In the genomic region with DNA sequence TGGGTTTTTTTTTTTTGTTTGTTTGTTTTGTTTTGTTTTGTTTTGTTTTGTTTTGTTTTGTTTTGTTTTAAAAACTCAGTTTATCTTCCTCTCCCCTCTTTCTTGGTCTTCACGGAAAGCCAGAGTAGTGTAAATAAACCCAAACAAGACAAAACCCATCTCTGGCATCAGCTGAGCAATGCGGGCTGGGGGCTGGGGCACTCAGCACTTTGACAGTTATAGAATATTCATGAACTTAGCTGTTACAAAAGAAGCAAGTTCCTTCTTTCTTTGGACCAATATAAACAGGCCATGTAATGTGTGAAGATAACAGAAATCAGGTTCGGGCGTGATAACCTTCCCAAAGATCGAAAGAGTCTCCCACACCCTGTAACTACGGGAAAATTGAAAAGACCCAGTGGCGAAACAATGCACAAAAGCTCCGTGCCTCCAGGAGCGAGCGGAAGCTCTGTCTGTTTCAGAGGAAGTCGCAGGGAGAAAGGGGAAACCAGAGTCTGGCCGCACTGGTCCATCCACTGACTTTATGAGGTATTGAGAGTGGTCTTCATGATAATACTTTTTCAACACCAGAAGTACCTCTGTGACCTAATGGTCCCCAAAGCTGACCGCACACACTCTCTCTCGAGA, we compare ENCODE assay signal across 8 mouse cellular contexts. TPM values are rescaled to one million over a fixed set of nuclear protein-coding genes. Genes with fewer than 3 reads are reported as not detected.
DNase-seq lines count a peak whose midpoint lies in the region; ATAC-seq lines count a peak whose summit lies in the region.

No protein-coding gene starts in this region.

- no peak; the same call in 1 of the 2 replicates for ATAC-seq in forebrain, embryonic 11.5 days (replicated peaks; ENCODE audit: low FRiP score)
- peak; percentile 49 for ATAC-seq in hindbrain, embryonic 11.5 days (ENCODE audit: low FRiP score)
- ATAC-seq in erythroblast, adult 5-6 weeks (replicated peaks; ENCODE audit: low FRiP score, poor library complexity, severe bottlenecking), result no peak
- no peak; the same call in 1 of the 2 replicates for ATAC-seq in frontal cortex, adult (ENCODE audit: low TSS enrichment)

- DNase-seq in heart, adult 11 months, result peak; percentile 88
- DNase-seq in heart, postnatal 25 days (ENCODE audit: low spot score), result no peak
- no peak for DNase-seq in forebrain, embryonic 11.5 days (ENCODE audit: low spot score)
- peak; percentile 42 for DNase-seq in hindbrain, embryonic 11.5 days (ENCODE audit: low spot score)
- DNase-seq in midbrain, embryonic 10.5 days (ENCODE audit: low spot score), result peak; percentile 20
- DNase-seq in right cerebral cortex, adult 2 months (ENCODE audit: low spot score in 2 of 2), result no peak

- peak overlapping the region; percentile 18; the same call in 1 of the 2 replicates for H3K4me2 ChIP-seq in forebrain, embryonic 11.5 days (ENCODE audit: low read depth, low read length, severe bottlenecking)
- peak overlapping the region; percentile 22; the same call in 1 of the 2 replicates for H3K4me2 ChIP-seq in hindbrain, embryonic 11.5 days (replicated peaks; ENCODE audit: low read depth, low read length)

- H3K9me3 ChIP-seq in forebrain, embryonic 11.5 days (ENCODE audit: control insufficient read depth, low read length), result no peaks in the 10 kb centered on the region
- no peaks in the 10 kb centered on the region for H3K9me3 ChIP-seq in hindbrain, embryonic 11.5 days (ENCODE audit: control insufficient read depth, low read length)
- H3K9me3 ChIP-seq in midbrain, embryonic 10.5 days (replicated peaks), result no peaks in the 10 kb centered on the region

- no peak overlapping the region for H3K4me3 ChIP-seq in forebrain, embryonic 11.5 days (ENCODE audit: low read depth, low read length)
- no peak overlapping the region for H3K4me3 ChIP-seq in hindbrain, embryonic 11.5 days (ENCODE audit: low read depth, low read length)
- H3K4me3 ChIP-seq in midbrain, embryonic 10.5 days, result peak overlapping the region; percentile 38

- H3K4me1 ChIP-seq in forebrain, embryonic 11.5 days (replicated peaks; ENCODE audit: control insufficient read depth, insufficient read depth, low read length), result 0 out of 2 replicates have a peak, but pooled peaks cover 5% of the 10 kb centered on the region
- no peaks in the 10 kb centered on the region for H3K4me1 ChIP-seq in hindbrain, embryonic 11.5 days (replicated peaks; ENCODE audit: control insufficient read depth, insufficient read depth, low read length)
- peaks cover 19% of the 10 kb centered on the region for H3K4me1 ChIP-seq in midbrain, embryonic 10.5 days

- no peak overlapping the region for H3K9ac ChIP-seq in forebrain, embryonic 11.5 days (ENCODE audit: low read length)
- H3K9ac ChIP-seq in hindbrain, embryonic 11.5 days (ENCODE audit: low read depth, low read length), result 0 out of 2 replicates have a peak overlapping the region, but pooled peaks have one; percentile 25

- WGBS in forebrain, embryonic 11.5 days, result 54% methylated on average over 14 of the region's 14 CpGs
- WGBS in hindbrain, embryonic 11.5 days, result 45% methylated on average over 14 of the region's 14 CpGs
- WGBS in midbrain, embryonic 10.5 days, result 50% methylated on average over 14 of the region's 14 CpGs

- no peaks in the 10 kb centered on the region for H3K36me3 ChIP-seq in forebrain, embryonic 11.5 days (ENCODE audit: control insufficient read depth, insufficient read depth, low read length)
- H3K36me3 ChIP-seq in hindbrain, embryonic 11.5 days (ENCODE audit: control insufficient read depth, insufficient read depth, low read length), result no peaks in the 10 kb centered on the region
- H3K36me3 ChIP-seq in midbrain, embryonic 10.5 days, result no peaks in the 10 kb centered on the region

- H3K27me3 ChIP-seq in forebrain, embryonic 11.5 days (ENCODE audit: control insufficient read depth, insufficient read depth, low read length), result no peaks in the 10 kb centered on the region
- no peaks in the 10 kb centered on the region for H3K27me3 ChIP-seq in hindbrain, embryonic 11.5 days (ENCODE audit: control insufficient read depth, insufficient read depth, low read length)
- H3K27me3 ChIP-seq in midbrain, embryonic 10.5 days (ENCODE audit: low read depth, poor library complexity, severe bottlenecking), result no peaks in the 10 kb centered on the region

- no peak overlapping the region for H3K27ac ChIP-seq in forebrain, embryonic 11.5 days (ENCODE audit: low read depth, low read length)
- H3K27ac ChIP-seq in hindbrain, embryonic 11.5 days (ENCODE audit: low read depth, low read length), result peak overlapping the region; percentile 6; the same call in 1 of the 2 replicates
- H3K27ac ChIP-seq in midbrain, embryonic 10.5 days (replicated peaks), result peak overlapping the region; percentile 79

- intact Hi-C loops in heart, postnatal 25 days (cut with DNase I), result loop anchor here (5.0 kb wide), 1 partner anchor 35 kb away; no protein-coding TSS in a partner anchor

RNA-seq across cellular contexts. Expression of gene Pon1, which starts 26.6 kb away (rescaled TPM):
- total RNA-seq in heart, postnatal 25 days (2021), result not detected
- polyA plus RNA-seq in forebrain, embryonic 11.5 days (2014; fragmentation: Nextera tagmentation; extraction: Ambion mirVana), result 0.21 TPM in 1 of 2 replicates, not detected in the other
- polyA plus RNA-seq in hindbrain, embryonic 11.5 days (2014; fragmentation: Nextera tagmentation; extraction: Ambion mirVana), result 0.22 TPM in 1 of 2 replicates, not detected in the other
- polyA plus RNA-seq in midbrain, embryonic 10.5 days (2016; fragmentation: Nextera tagmentation; extraction: Ambion mirVana), result not detected in 2 replicates
- not detected in 2 replicates for total RNA-seq in erythroblast, adult 5-6 weeks (2015; ENCODE audit: low replicate concordance)
- total RNA-seq in erythroblast, adult 5-6 weeks (2017; ENCODE audit: low replicate concordance), result 0.60 TPM in 1 of 2 replicates, not detected in the other

Comparison
In these comparisons a context has a peak if more than half of its experiments do, and no peak if none do; other contexts are left out.
1. DNase-seq: peak in heart, adult 11 months (single experiment), hindbrain, embryonic 11.5 days (single experiment) and midbrain, embryonic 10.5 days (single experiment); none in heart, postnatal 25 days (single experiment), forebrain, embryonic 11.5 days (single experiment) and right cerebral cortex, adult 2 months (0 of 2).